Mouse (Mus musculus) layer of hippocampus, postnatal 10 days (tissue): ENCODE measurements around the gene Prr3. TPM values are rescaled to one million over a fixed set of nuclear protein-coding genes. Genes with fewer than 3 reads are reported as not detected.
"Not testable (repeated sequence)": the region's sequence is repeated elsewhere in the genome, so short reads cannot be mapped to it uniquely, and the experiment has no call there.

Experiments
- DNase-seq, 2 experiments: peaks; one replicate each; pipeline ENCODE4 v3.0.0; 2021; ENCODE audit warnings: low spot score in 2 of 2
- long read RNA-seq: library from polyadenylated mRNA; stranded (forward); transcript quantifications from one replicate; pipeline ENCODE4 v2.0.0, GENCODE M21; 2023
- total RNA-seq, 2 experiments: library from RNA; stranded (reverse); gene quantifications; 2 replicates each; pipeline ENCODE4 v1.2.3; 2021

Gene Prr3
- 10 to 100 TPM; 72.1 to 79.2 TPM for total RNA-seq
- long read RNA-seq, transcript Prr3-201 (4 exons, 2,727 nt) = major isoform, 12 of 41 reads
- long read RNA-seq, transcript Prr3-203 (4 exons, 1,878 nt) = minor isoform, 5 of 41 reads
- long read RNA-seq, partial matches to known transcripts = 6 of 41 reads
- long read RNA-seq, other reads (novel, unspliced or antisense) = 15 of 41 reads

DNA sequence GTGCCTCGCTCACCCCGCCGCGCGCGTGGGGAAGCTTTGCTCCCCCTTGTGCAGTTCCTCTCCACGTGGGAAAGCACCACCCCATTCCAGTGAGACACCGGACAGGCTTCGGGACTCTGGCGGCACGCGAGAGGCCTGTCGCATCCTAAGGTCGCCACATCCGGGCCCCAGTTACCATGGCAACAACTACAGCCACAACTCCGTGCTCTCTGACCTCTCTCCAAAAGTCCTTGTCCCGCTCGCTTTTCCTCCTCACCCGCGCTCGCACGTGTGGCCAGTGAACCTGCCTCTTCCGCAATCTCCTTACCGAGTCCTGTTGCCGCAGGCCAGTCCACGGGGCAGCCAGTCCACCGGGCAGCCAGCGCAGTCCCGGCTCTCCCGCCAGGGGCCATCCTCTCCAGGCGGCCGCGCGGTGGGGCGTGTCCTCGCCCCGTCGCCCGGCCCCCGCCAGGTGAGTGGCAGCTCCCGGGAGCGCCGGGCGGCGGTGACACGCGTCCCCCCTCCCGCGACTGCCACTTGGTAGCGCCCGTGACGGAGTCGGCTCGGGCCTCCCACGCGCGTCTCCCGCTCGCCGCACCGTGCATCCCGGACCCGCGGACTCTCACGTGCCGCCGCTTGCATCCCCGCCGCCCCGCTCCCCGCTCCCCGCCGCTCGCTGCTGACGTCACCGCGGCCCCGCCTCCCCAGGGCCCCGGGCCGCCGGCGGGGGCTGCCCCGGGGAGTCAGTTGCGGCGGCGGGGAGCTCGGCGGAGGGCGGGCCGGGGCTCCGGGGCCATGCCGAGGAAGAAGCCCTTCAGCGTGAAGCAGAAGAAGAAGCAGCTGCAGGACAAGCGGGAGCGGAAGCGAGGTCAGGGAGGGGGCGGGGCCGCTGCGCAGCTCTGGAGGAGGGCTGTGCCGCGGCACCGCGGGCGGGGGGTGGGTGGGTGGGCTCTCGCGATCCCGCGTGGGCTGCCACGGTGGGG lies at the start of gene Prr3, which contains the start of gene Gnl1:
Prr3 (minus strand) TSS at position 836 of the 962 bp plus-strand sequence.
Gnl1 (plus strand) TSS at position 451 of the 962 bp plus-strand sequence.
- peak; percentile 92 to 94 for DNase-seq

GRCm38 (mm10) chr17:36028879-36029619 lies 49.0 kb upstream of the Prr3 start:
- no peak for DNase-seq

GRCm38 (mm10) chr17:36027663-36028062 lies 47.6 kb upstream of the Prr3 start:
- no peak for DNase-seq

- no peak for DNase-seq
These were observed 45.9 kb upstream of the Prr3 start for GRCm38 (mm10) chr17:36025901-36026300.

- no peak for DNase-seq
These were observed 45.2 kb upstream of the Prr3 start for GRCm38 (mm10) chr17:36025197-36025596.

DNA sequence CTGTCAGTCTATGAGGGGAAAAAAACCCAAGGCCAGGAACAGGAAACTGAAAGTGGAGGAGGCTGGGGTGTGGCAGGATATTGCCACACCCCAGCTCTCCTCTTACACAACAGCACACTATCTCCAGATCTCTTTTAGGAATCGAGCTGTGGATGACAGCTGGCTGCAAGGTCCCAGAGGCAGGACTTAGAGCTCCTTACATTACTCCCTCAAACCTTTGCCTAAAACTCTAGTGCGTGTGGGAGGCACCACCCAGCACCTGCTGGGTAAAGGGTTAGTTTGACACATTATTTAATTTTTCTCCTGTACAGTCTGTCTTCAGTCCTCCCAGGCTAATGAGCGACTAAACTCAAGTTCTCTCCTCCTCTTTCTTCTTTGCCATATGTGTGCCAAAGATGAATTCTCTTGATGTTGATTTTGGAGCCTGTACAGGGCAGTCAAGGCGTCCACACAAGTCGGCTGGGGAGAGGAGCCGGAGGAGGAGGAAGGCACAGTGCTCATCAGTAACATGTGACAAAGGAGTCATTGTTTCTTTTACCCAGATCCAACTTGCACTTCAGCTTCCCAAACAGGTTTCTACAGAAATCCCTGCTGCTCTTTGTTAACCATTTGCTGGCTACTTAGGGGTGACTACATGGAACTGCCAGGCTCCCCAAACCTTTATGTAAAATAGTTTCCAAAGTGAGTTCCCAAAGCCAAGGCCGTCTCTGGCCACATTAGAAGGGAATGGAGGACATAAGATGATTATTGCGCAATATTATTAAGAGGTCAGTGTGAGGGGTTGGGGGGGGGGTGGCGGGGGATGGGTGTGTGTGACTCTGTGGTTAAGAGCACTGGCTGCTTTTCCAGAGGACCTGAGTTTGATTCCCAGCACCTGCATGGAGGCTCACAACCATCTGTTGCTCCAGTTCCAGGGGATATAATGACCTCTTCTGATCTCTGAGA lies 43.9 kb upstream of the Prr3 start:
- no peak for DNase-seq

GRCm38 (mm10) chr17:36022922-36023321 lies 42.9 kb upstream of the Prr3 start:
- DNase-seq = no peak

DNA sequence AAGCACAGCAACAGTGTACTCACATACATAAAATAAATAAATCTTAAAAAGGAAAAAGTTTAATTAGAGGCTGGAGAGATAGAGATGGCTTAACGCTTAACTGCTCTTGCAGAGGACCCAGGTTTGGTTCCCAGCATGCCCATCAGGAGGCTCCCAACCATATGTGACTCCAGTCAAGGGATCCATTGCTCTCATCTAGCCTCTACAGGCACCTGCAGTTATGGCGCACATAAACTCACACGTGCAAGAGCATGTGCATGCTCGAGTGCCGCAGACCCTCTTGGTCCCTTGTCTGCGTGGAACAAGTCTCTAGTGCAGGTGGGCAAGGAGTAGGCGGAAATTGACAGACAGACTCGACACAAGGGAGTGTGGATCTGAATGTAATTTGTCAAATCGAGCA lies 42.1 kb upstream of the Prr3 start:
- no peak for DNase-seq

- DNase-seq = no peak
These were observed 41.3 kb upstream of the Prr3 start for GRCm38 (mm10) chr17:36021309-36021708.

DNA sequence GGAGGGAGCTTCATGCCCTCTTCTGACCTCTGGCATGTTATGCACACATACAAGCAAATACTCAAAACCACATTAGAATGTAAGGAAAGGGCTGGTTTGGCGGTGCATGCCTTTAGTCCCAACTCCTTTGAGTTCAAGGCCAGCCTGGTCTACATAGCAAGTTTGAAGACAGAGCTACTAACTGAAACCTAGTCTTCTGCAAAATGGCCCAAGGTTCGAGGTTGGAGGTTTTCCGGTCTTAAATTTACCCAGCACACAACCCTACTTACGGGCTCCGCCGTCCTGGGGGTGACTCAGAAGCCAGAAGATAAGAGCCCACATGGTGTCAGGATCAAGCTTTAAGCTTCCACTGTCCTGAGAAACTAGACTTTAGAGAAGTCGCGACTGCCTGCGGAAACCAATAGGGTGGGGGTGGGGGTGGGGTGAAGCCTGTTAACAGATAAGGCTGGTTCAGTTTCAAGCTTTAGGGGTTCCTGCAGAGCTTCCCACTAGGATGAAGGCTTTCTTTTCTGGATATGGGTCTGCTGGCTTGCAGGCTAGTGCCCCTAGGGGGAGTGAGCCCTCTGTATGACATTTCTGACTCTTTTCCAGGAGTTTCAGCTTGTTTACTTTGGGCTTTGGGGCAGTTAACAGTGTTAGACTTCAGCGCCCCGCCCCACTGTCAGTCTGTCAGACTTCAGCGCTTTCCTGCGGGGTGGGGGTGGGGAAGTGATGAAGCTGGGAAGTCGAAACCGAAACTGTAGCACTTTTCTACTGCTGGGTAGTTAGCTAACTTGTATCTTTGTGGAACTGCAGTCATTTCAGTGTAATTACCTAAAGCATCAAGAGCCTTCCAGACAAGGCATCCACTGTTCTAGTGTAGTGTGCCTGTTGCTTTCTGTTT lies 40.4 kb upstream of the Prr3 start, which contains the start of gene H2-T24:
H2-T24 (minus strand) TSS at position 370 of the 883 bp plus-strand sequence.
- DNase-seq = peak; percentile 41 to 47

- DNase-seq = no peak
These were observed 39.5 kb upstream of the Prr3 start for GRCm38 (mm10) chr17:36019519-36019918.

DNA sequence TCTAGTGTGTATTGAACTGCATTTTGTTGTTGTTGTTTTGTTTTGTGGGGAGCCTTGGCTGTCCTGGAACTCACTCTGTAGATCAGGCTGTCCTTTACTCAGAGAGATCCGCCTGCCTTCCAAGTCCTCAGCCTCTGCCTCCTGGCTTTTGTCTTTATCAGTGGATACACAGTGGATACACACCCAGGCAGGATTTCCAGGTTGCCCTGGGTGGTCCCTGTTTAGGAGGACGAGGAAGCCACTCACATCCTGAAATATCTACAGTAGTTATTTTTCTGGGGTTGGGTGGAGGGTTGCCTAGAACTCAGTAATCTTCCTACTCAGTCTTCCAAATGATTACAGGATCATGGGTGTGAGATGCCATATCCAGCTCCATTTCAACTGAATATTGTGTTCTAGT lies 38.9 kb upstream of the Prr3 start:
- no peak for DNase-seq

DNA sequence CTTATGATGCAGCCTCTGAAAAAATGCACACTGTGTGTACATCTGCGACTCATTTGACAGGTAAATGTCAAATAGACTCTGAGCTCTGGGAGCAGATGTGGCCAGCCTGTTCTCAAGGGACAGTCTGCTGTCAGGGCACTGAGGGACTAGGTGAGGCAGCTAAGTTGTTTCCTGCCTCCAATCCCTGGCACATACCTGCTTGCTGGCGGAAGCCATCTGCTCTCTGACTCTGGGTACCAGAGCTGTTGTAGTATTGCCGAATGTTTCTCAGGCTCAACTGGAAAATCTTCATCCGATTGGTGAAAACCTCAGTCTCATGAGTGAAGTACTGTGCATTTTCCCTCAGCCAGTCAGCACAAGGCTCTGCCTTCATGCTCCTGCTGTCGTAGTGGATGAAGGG lies 37.0 kb upstream of the Prr3 start:
- DNase-seq = no peak

DNA sequence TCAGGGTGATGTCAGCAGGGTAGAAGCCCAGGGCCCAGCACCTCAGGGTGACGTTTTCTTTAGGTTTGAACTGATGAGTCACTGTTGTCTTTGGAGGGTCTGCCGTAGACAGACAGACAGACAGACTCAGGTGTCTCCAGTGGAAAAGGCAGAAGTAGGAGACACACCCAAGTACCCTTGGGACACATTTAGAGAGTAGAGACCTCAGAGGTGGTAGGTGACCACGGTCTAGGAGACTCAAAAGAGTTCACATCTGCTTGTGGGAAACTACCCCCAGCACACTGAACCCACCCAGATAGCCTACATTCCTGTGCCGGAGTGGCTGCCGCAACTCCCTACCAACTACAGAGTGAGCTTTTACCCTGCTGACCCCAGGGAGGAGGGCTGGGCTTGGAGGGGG lies 34.9 kb upstream of the Prr3 start:
- no peak for DNase-seq

DNA sequence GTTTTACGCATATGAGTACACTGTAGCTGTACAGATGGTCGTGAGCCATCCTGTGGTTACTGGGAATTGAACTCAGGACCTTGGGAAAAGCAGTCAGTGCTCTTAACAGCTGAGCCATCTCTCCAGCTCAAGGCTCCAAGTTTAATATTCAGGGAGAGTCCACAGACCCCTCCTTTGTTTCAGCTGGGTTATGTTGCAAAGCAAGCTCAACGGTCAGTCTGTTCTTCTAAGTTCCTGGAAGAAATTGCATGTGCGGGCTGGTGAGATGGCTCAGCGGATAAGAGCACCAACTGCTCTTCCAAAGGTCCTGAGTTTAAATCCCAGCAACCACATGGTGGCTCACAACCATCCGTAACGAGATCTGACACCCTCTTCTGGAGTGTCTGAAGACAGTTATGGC lies 24.4 kb upstream of the Prr3 start:
- DNase-seq = not testable (repeated sequence)

GRCm38 (mm10) chr17:36003331-36003730 lies 23.3 kb upstream of the Prr3 start:
- no peak for DNase-seq

- DNase-seq = no peak
These were observed 21.9 kb upstream of the Prr3 start for GRCm38 (mm10) chr17:36001966-36002365.

DNA sequence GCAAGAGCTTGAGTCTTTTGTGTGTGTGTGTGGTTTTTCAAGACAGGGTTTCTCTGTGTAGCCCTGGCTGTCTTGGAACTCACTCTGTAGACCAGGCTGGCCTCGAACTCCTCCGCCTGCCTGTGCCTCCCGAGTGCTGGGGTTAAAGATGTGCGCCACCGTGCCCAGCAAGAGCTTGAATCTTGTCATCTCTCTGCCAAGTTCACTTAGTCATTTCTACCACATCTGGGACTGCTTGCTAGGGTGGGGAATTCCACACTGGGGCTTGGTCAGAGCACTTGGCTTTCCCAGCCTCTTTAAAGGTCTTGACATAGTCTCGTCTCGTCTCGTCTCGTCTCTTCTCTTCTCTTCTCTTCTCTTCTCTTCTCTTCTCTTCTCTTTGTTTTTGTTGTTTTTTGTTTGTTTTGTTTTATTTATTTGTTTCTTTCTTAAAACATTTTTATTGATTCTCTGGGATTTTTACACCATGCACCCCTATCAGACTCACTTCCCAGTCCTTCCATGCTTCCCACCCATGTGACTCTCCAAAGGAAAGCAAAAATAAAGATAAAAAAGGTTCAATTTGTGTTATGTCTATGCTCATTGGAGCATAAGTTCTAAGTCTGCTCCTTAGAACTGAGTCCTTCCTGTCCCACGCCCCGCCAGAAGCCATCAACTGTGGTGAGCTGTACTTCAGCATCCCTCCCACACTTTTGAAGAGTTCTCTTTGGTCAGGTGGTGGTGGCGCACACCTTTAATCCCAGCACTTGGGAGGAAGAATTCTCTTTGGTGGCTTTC lies 21.3 kb upstream of the Prr3 start:
- DNase-seq = no peak

DNA sequence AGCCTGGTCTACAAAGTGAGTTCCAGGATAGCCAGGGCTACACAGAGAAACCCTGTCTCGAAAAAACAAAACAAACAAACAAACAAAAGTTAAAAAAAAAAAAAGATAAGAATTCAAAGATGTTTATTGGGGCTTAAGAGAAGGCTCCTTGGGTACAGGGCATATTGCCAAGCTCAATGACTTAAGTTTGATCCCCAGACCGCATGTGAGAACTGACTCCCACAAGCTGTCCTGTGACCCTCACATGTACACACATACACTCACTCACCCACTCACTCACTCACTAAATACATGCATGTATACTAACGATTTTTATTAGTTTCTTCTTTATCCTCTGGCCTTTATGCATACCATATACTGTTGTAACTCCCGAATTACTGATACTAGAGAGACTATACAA lies 20.3 kb upstream of the Prr3 start:
- no peak for DNase-seq
